In genomic region chr15:89210915-89211715, GRCm38 (mm10) we compare ENCODE assay signal across 8 mouse cellular contexts. TPM values are rescaled to one million over a fixed set of nuclear protein-coding genes. Genes with fewer than 3 reads are reported as not detected.
DNase-seq lines count a peak whose midpoint lies in the region; ATAC-seq and TF ChIP-seq lines count a peak whose summit lies in the region.

Gene Ppp6r2 (plus strand): TSS chr15:89211553.

- peak within 1 kb of the TSS; percentile 83 for H3K4me2 ChIP-seq in forebrain, embryonic 12.5 days
- peak within 1 kb of the TSS; percentile 83 for H3K4me2 ChIP-seq in heart, embryonic 16.5 days (ENCODE audit: low read depth, low read length)
- peak within 1 kb of the TSS; percentile 86 for H3K4me2 ChIP-seq in liver, embryonic 14.5 days (ENCODE audit: low read depth)
- peak within 1 kb of the TSS; percentile 77 for H3K4me2 ChIP-seq in stomach, embryonic 15.5 days

- peak within 1 kb of the TSS; percentile 92 for H3K27ac ChIP-seq in forebrain, embryonic 12.5 days
- H3K27ac ChIP-seq in heart, embryonic 16.5 days (ENCODE audit: low read length): peak within 1 kb of the TSS; percentile 86
- H3K27ac ChIP-seq in liver, embryonic 14.5 days: peak within 1 kb of the TSS; percentile 94
- peak within 1 kb of the TSS; percentile 86 for H3K27ac ChIP-seq in stomach, embryonic 15.5 days

- peak within 1 kb of the TSS; percentile 98 for H3K9ac ChIP-seq in forebrain, embryonic 12.5 days
- H3K9ac ChIP-seq in heart, embryonic 16.5 days (ENCODE audit: low read length): peak within 1 kb of the TSS; percentile 90
- peak within 1 kb of the TSS; percentile 100 for H3K9ac ChIP-seq in liver, embryonic 14.5 days (replicated peaks)
- peak within 1 kb of the TSS; percentile 92 for H3K9ac ChIP-seq in stomach, embryonic 15.5 days

- H3K4me3 ChIP-seq in E14TG2a.4 (replicated peaks; ENCODE audit: low read length): peak within 1 kb of the TSS; percentile 96
- peak within 1 kb of the TSS; percentile 83 for H3K4me3 ChIP-seq in forebrain, embryonic 12.5 days (replicated peaks)
- peak within 1 kb of the TSS; percentile 76 for H3K4me3 ChIP-seq in heart, embryonic 16.5 days (ENCODE audit: low read length)
- peak within 1 kb of the TSS; percentile 85 to 88 for H3K4me3 ChIP-seq in liver, embryonic 14.5 days (ENCODE audit: insufficient read depth in 1 of 2, low read depth in 2 of 2, low read length in 2 of 2)
- peak within 1 kb of the TSS; percentile 99 for H3K4me3 ChIP-seq in stomach, embryonic 15.5 days (replicated peaks)

- ATAC-seq in forebrain, embryonic 12.5 days (ENCODE audit: low FRiP score): peak; percentile 89
- ATAC-seq in heart, embryonic 16.5 days (replicated peaks; ENCODE audit: extremely low read depth, insufficient read depth, low FRiP score): peak; percentile 87
- ATAC-seq in liver, embryonic 14.5 days (ENCODE audit: insufficient read depth): peak; percentile 68
- peak; percentile 71 for ATAC-seq in stomach, embryonic 15.5 days (ENCODE audit: insufficient read depth, low FRiP score, low read depth)

- peaks cover 7% of the 10 kb centered on the region; the same call in 1 of the 2 replicates for H3K27me3 ChIP-seq in E14TG2a.4 (ENCODE audit: insufficient read depth, low read length)
- no peaks in the 10 kb centered on the region for H3K27me3 ChIP-seq in forebrain, embryonic 12.5 days
- no peaks in the 10 kb centered on the region for H3K27me3 ChIP-seq in heart, embryonic 16.5 days (ENCODE audit: control insufficient read depth, insufficient read depth, low read length)
- no peaks in the 10 kb centered on the region for H3K27me3 ChIP-seq in liver, embryonic 14.5 days (ENCODE audit: control insufficient read depth, insufficient read depth, low read length)
- no peaks in the 10 kb centered on the region for H3K27me3 ChIP-seq in stomach, embryonic 15.5 days (replicated peaks)

- no peaks in the 10 kb centered on the region for H3K9me3 ChIP-seq in E14TG2a.4 (ENCODE audit: low read length)
- no peaks in the 10 kb centered on the region for H3K9me3 ChIP-seq in forebrain, embryonic 12.5 days
- H3K9me3 ChIP-seq in heart, embryonic 16.5 days (replicated peaks; ENCODE audit: control insufficient read depth, low read length): no peaks in the 10 kb centered on the region
- H3K9me3 ChIP-seq in liver, embryonic 14.5 days (ENCODE audit: control insufficient read depth, low read length): no peaks in the 10 kb centered on the region
- no peaks in the 10 kb centered on the region for H3K9me3 ChIP-seq in stomach, embryonic 15.5 days

- TF ChIP-seq EP300 in liver, embryonic 14.5 days (IDR thresholded peaks at IDR 0.05; ENCODE audit: low read depth): no peak

- H3K4me1 ChIP-seq in E14TG2a.4 (replicated peaks; ENCODE audit: low read depth, low read length): peaks cover 22% of the 10 kb centered on the region
- H3K4me1 ChIP-seq in forebrain, embryonic 12.5 days: peaks cover 22% of the 10 kb centered on the region
- peaks cover 27% of the 10 kb centered on the region for H3K4me1 ChIP-seq in heart, embryonic 16.5 days (ENCODE audit: control insufficient read depth, insufficient read depth, low read length)
- peaks cover 29 to 40% of the 10 kb centered on the region in 2 experiments for H3K4me1 ChIP-seq in liver, embryonic 14.5 days (replicated peaks; ENCODE audit: control insufficient read depth in 2 of 2, insufficient read depth in 2 of 2, low read length in 1 of 2)
- peaks cover 9% of the 10 kb centered on the region for H3K4me1 ChIP-seq in stomach, embryonic 15.5 days

- peaks cover 8% of the 10 kb centered on the region; the same call in 1 of the 2 replicates for H3K36me3 ChIP-seq in E14TG2a.4 (ENCODE audit: insufficient read depth, low read length)
- H3K36me3 ChIP-seq in forebrain, embryonic 12.5 days (replicated peaks): peaks cover 8% of the 10 kb centered on the region
- H3K36me3 ChIP-seq in heart, embryonic 16.5 days (ENCODE audit: control insufficient read depth, insufficient read depth): peaks cover 2% of the 10 kb centered on the region; the same call in 1 of the 2 replicates
- no peaks in the 10 kb centered on the region for H3K36me3 ChIP-seq in liver, embryonic 14.5 days (replicated peaks; ENCODE audit: control insufficient read depth, insufficient read depth, low read depth)
- H3K36me3 ChIP-seq in stomach, embryonic 15.5 days: no peaks in the 10 kb centered on the region

- peak; percentile 69 for DNase-seq in c-Kit-positive CD71-positive TER-119-positive erythroid progenitor cells, embryonic 14.5 days (ENCODE audit: low spot score)
- DNase-seq in kidney, postnatal 36 days: peak; percentile 81 to 92
- peak; percentile 56 to 66 (median 62) for DNase-seq in liver, embryonic 14.5 days (ENCODE audit: low read depth in 3 of 3, low spot score in 3 of 3)
- DNase-seq in neural tube, embryonic 10.5 days (ENCODE audit: extremely low spot score, low spot score): peak; percentile 87

- TF ChIP-seq CTCF in E14TG2a.4 (conservative IDR thresholded peaks at IDR 0.05; ENCODE audit: low read length): 0 out of 2 replicates have a peak, but pooled peaks have one; percentile 0
- peak; percentile 49 for TF ChIP-seq CTCF in liver, embryonic 14.5 days (IDR thresholded peaks at IDR 0.05; ENCODE audit: low read depth)

- 3% methylated on average over 73 of the region's 73 CpGs for WGBS in forebrain, embryonic 12.5 days
- 2% methylated on average over 54 of the region's 73 CpGs for WGBS in heart, embryonic 16.5 days
- 2% methylated on average over 69 of the region's 73 CpGs for whole genome bisulfite sequencing in liver, embryonic 14.5 days (ENCODE audit: insufficient replicate concordance)
- 3% methylated on average over 68 of the region's 73 CpGs for WGBS in stomach, embryonic 15.5 days

RNA-seq across cellular contexts. Expression of gene Ppp6r2, which starts in this region (rescaled TPM):
- 47.1 and 57.2 TPM in 2 replicates for polyA plus RNA-seq in forebrain, embryonic 12.5 days (2016; fragmentation: Nextera tagmentation; extraction: Ambion mirVana)
- 18.2 and 21.3 TPM in 2 replicates for polyA plus RNA-seq in heart, embryonic 16.5 days (2015; fragmentation: Nextera tagmentation; extraction: Ambion mirVana)
- polyA plus RNA-seq in liver, embryonic 14.5 days (2012; rRNA removed): 11.6 and 15.3 TPM in 2 replicates
- polyA plus RNA-seq in liver, embryonic 14.5 days (2014; fragmentation: Nextera tagmentation; extraction: Ambion mirVana): 17.7 and 19.5 TPM in 2 replicates
- 25.4 and 28.5 TPM in 2 replicates for polyA plus RNA-seq in stomach, embryonic 15.5 days (2015; fragmentation: Nextera tagmentation; extraction: Ambion mirVana)

Comparison
In these comparisons a context has a peak if more than half of its experiments do, and no peak if none do; other contexts are left out.
1. Peak in every context shown above with its lines: DNase-seq, ATAC-seq, H3K4me3 ChIP-seq and H3K27ac ChIP-seq.